Mouse (Mus musculus) heart, postnatal 0 days (tissue): Measurements from ENCODE around the gene Npas3. TPM values are rescaled to one million over a fixed set of nuclear protein-coding genes. Genes with fewer than 3 reads are reported as not detected.

Experiments
- ATAC-seq: fragments of 200-750 bp; cut with Nextera tagmentation; 2 replicates; pipeline ENCODE4 v1.8.0; 2017; ENCODE audit warnings: low read depth, moderate number of reproducible peaks, moderate library complexity; ENCODE audit not compliant: insufficient read depth
- DNase-seq: peaks from one replicate; pipeline ENCODE4 v3.0.0-alpha.2; 2016; ENCODE audit warnings: low spot score
- H3K27ac ChIP-seq: fragments of 300-500 bp; sonication (generic); 2 replicates; pipeline ENCODE4 v1.5.1; 2014; ENCODE audit warnings: low read depth, mild to moderate bottlenecking
- H3K27me3 ChIP-seq: fragments of 300-500 bp; sonication (generic); 2 replicates; pipeline ENCODE4 v1.6.1; 2014; ENCODE audit warnings: low read length, mixed read lengths; ENCODE audit not compliant: control insufficient read depth, insufficient read depth
- H3K36me3 ChIP-seq: fragments of 300-500 bp; sonication (generic); replicated peaks from 2 replicates; pipeline ENCODE4 v1.6.1; 2014; ENCODE audit warnings: low read length, mixed read lengths; ENCODE audit not compliant: control insufficient read depth, insufficient read depth
- H3K4me1 ChIP-seq: fragments of 300-500 bp; sonication (generic); 2 replicates; pipeline ENCODE4 v1.6.1; 2014; ENCODE audit warnings: antibody characterized with exemption; ENCODE audit not compliant: control insufficient read depth, insufficient read depth
- H3K4me2 ChIP-seq: fragments of 300-500 bp; sonication (generic); 2 replicates; pipeline ENCODE4 v1.6.1; 2014; ENCODE audit warnings: low read depth, mild to moderate bottlenecking, low read length, moderate library complexity
- H3K4me3 ChIP-seq: fragments of 300-500 bp; sonication (generic); 2 replicates; pipeline ENCODE4 v1.5.1; 2014; ENCODE audit warnings: low read depth, low read length
- H3K9ac ChIP-seq: fragments of 300-500 bp; sonication (generic); replicated peaks from 2 replicates; pipeline ENCODE4 v1.6.1; 2014; ENCODE audit warnings: low read depth, low read length, mixed read lengths
- H3K9me3 ChIP-seq: fragments of 300-500 bp; sonication (generic); replicated peaks from 2 replicates; pipeline ENCODE4 v1.6.1; 2016; ENCODE audit warnings: low read length; ENCODE audit not compliant: control insufficient read depth
- CTCF ChIP-seq: IDR thresholded peaks from 2 replicates; pipeline ENCODE4 v1.5.1; 2016; ENCODE audit warnings: antibody characterized with exemption, control low read depth, low read depth
- EP300 ChIP-seq: IDR thresholded peaks from 2 replicates; pipeline ENCODE4 v1.6.1; 2016; ENCODE audit warnings: antibody characterized with exemption, low read depth
- WGBS: fragments of 180-500 bp; shearing (Covaris S2); extraction: QIAGEN DNeasy Blood & Tissue Kit; methylation state at CpG from one replicate; pipeline ENCODE4 v1.1.7; 2014; 5-methylcytosine and 5-hydroxymethylcytosine counted together
- polyA plus RNA-seq: library from polyadenylated mRNA; unstranded; fragments of >200 nt; fragmentation: Nextera tagmentation; extraction: Ambion mirVana; gene quantifications from 2 replicates; pipeline ENCODE4 v1.2.1, GENCODE M21; 2015
- total RNA-seq: library from RNA; depleted of rRNA; stranded (reverse); fragments of >200 nt; gene quantifications from 2 replicates; pipeline ENCODE4 v1.2.3, GENCODE M21; 2014; ENCODE audit warnings: low replicate concordance

Gene Npas3
- total and polyA plus RNA-seq, 2 experiments from 2014 or later: 0.50 to 0.61 TPM

DNA sequence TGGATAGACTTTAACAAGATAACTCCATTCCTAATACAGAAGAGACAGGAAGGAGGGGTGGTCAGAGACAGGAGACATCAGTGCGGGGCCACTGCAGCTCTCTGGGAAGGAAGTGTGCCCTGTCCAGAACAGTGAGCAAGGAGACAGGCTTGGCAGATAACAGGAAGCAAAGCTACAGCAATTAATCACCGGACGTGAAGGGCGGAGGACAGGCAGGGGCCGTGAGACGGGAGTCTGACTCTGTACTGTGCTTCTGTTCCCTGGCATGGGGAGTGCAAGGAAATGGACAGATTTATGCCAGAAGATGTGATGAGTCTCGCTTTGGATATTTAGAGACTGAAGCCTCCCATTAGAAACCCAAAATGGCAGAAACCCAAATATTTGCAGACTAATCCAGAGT is 47.3 kb downstream of the Npas3 start:
- Histone ChIP-seq H3K27ac (no peak overlapping the region), H3K4me2 (no peak overlapping the region), H3K4me3 (no peak overlapping the region), H3K4me1 (no peaks in the 10 kb centered on the region), H3K9ac (no peak overlapping the region), H3K27me3 (0 out of 2 replicates have a peak, but pooled peaks cover 4% of the 10 kb centered on the region), H3K9me3 (no peaks in the 10 kb centered on the region), H3K36me3 (no peaks in the 10 kb centered on the region)
- 23% methylated on average over 7 of the region's 7 CpGs for WGBS
- no peak; the same call in 1 of the 2 replicates for ATAC-seq
- no peak for DNase-seq
- TF ChIP-seq CTCF (no peak), EP300 (no peak)

DNA sequence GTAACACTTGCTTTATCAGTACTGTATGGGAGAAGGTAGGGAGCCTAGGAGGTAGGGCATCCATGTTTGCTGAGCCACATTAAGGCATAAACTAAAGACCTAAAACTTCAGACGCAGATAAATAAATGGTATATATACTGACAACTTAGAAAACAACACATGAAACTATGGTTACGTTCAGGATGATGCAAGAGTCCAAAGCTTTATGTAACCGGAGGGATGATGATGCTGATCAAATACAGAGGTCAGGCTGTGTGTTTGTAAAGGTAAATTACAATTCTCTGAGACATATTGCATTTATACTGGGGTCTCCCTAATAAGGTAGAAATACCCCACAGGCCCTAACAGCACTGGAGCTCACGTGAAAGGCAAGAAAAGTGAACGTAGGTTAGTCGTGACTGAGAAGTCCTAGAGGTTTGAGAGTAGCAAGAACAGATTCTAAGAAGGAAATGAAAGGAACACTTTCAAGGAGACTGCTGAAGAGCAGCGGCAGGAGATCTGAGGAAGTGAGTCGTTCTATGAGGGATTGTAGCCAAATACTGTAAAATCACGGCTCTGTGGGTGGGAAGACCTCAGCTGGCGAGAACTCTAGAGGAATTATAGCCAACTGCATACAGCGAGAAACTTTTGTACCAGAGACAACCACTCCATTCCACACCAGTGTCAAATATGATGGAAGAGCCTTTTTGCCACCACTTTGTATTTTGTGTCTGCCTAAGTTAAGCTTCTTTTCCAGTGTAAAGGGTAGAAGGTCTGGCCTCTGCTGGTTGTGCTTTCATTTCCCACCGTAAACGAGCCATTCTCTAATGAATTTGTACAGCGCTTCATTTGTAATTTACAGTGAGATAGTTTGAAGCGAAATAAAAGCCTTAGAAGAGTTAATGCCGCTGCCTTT is 49.7 kb downstream of the Npas3 start:
- Histone ChIP-seq H3K4me3 (no peak overlapping the region), H3K4me1 (no peaks in the 10 kb centered on the region), H3K27ac (no peak overlapping the region), H3K36me3 (no peaks in the 10 kb centered on the region), H3K9ac (no peak overlapping the region), H3K27me3 (0 out of 2 replicates have a peak, but pooled peaks cover 4% of the 10 kb centered on the region), H3K9me3 (no peaks in the 10 kb centered on the region), H3K4me2 (peak overlapping the region; percentile 28; the same call in 1 of the 2 replicates)
- DNase-seq (no peak), ATAC-seq (no peak)
- WGBS: 72% methylated on average over 16 of the region's 16 CpGs
- TF ChIP-seq EP300 (no peak), CTCF (no peak)

DNA sequence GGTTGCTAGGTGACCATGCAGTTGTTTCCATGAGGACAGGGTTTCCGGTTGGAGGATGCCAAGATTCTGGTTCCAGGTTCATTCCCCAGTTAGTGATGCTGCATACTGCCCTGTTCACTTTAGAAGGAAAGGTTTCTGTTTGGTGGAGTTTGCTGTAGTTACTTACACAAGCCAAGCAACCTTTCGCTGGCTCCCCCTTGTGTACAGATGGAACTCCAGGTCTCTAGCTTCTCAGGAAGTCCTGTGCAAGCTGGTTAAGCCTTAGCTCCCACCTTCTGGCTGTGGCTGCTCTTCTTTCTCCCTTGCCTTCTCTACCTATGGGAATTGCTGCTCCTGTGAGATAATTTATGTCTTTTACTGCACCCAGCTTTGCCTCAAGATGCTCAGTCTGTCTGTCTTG is 52.5 kb downstream of the Npas3 start:
- TF ChIP-seq CTCF (peak; percentile 53), EP300 (no peak)
- Histone ChIP-seq H3K27me3 (0 out of 2 replicates have a peak, but pooled peaks cover 4% of the 10 kb centered on the region), H3K4me2 (no peak overlapping the region), H3K4me1 (no peaks in the 10 kb centered on the region), H3K4me3 (no peak overlapping the region), H3K9me3 (no peaks in the 10 kb centered on the region), H3K27ac (no peak overlapping the region), H3K9ac (no peak overlapping the region), H3K36me3 (no peaks in the 10 kb centered on the region)
- peak; percentile 38 for DNase-seq
- no peak for ATAC-seq
- 41% methylated on average over 2 of the region's 2 CpGs for WGBS

DNA sequence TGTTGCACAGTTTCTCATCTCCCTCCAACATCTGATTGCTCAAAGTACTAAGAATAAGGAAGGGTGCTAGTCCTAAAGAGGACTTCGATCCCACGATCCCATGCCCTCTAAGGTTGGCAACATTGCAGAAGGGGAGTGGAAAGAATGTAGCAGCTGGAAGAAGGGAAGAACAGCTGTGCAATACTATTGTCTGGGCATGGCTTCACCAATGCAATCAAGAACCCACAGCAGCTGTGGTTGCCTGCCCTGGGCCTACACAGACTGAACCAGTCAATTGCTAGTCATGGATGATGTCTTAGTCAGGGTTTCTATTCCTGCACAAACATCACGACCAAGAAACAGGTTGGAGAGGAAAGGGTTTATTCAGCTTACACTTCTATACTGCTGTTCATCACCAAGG is 53.7 kb downstream of the Npas3 start:
- H3K4me3 ChIP-seq: no peak overlapping the region
- no peaks in the 10 kb centered on the region for H3K4me1 ChIP-seq
- TF ChIP-seq CTCF (no peak), EP300 (no peak)
- ATAC-seq (no peak), DNase-seq (no peak)
- H3K36me3 ChIP-seq: no peaks in the 10 kb centered on the region
- no peak overlapping the region for H3K27ac ChIP-seq
- H3K27me3 ChIP-seq: 0 out of 2 replicates have a peak, but pooled peaks cover 4% of the 10 kb centered on the region
- WGBS: 65% methylated on average over 3 of the region's 3 CpGs
- no peak overlapping the region for H3K9ac ChIP-seq
- H3K4me2 ChIP-seq: no peak overlapping the region
- H3K9me3 ChIP-seq: no peaks in the 10 kb centered on the region

DNA sequence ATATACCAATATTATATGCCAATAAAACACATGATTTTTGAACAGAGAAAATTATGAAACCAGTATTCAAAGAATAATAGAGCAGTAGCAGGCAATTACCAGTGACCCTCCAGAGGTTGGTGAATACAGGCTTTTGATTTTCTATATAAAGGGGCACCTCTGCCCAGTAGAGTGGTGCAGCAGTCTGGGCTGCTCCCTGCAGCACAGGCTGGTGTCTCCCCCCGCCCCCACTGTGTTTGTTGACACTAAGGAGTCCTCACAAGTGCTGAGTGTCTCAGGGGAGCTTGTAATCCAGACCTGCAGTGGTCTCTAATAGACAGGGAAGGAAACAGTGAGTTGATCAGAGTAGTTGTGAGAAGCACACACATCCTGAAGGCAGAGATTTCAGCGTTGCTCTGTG is 68.2 kb downstream of the Npas3 start:
- no peak for TF ChIP-seq EP300
- no peak for TF ChIP-seq CTCF
- no peaks in the 10 kb centered on the region for H3K4me1 ChIP-seq
- H3K9me3 ChIP-seq: no peaks in the 10 kb centered on the region
- no peaks in the 10 kb centered on the region for H3K27me3 ChIP-seq
- no peak overlapping the region for H3K27ac ChIP-seq
- no peak overlapping the region for H3K9ac ChIP-seq
- H3K4me2 ChIP-seq: no peak overlapping the region
- WGBS: 40% methylated on average over 2 of the region's 2 CpGs
- DNase-seq (no peak), ATAC-seq (no peak)
- H3K4me3 ChIP-seq: no peak overlapping the region
- H3K36me3 ChIP-seq: no peaks in the 10 kb centered on the region
